Mouse (Mus musculus): Measurements from ENCODE around the gene Atp8a2. TPM values are rescaled to one million over a fixed set of nuclear protein-coding genes. Genes with fewer than 3 reads are reported as not detected.

The Atp8a2 gene
- total RNA-seq, 4 experiments from 2014 or later = 4.8 to 11.0 (median 9.3) TPM

GRCm38 (mm10) chr14:59793841-59794240 lies 403.1 kb downstream of the Atp8a2 start:
- no peak for DNase-seq (ENCODE audit: low spot score)

GRCm38 (mm10) chr14:59783348-59784341 lies 413.3 kb downstream of the Atp8a2 start:
- no peak for DNase-seq (ENCODE audit: low spot score)

- DNase-seq (ENCODE audit: low spot score) = no peak
Observed at GRCm38 (mm10) chr14:59780391-59780790, 416.6 kb downstream of the Atp8a2 start.

DNA sequence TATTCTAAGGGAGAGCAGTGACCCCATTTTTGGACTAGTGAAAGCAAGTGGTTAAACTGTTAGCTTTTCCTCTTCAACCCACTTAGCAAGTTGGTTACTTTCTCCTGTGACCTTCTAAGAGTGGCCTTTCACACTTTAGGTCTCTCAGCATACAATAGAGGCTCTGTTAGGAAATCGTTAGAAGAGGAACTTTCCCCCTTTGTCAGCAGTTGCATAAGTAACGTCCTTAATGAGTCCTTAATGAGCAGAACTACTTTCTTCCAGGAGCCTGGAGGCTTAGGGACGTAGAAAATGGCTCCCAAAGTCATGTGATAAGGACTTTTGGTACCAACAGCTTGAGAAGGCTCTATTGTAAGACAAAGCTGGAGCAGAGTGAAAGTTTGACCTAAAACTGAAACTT lies 434.8 kb downstream of the Atp8a2 start:
- DNase-seq (ENCODE audit: low spot score) = no peak

GRCm38 (mm10) chr14:59759900-59760493 lies 437.0 kb downstream of the Atp8a2 start:
- no peak for DNase-seq (ENCODE audit: low spot score)

- no peak for DNase-seq (ENCODE audit: low spot score)
Observed at GRCm38 (mm10) chr14:59759196-59759839, 437.7 kb downstream of the Atp8a2 start.

DNA sequence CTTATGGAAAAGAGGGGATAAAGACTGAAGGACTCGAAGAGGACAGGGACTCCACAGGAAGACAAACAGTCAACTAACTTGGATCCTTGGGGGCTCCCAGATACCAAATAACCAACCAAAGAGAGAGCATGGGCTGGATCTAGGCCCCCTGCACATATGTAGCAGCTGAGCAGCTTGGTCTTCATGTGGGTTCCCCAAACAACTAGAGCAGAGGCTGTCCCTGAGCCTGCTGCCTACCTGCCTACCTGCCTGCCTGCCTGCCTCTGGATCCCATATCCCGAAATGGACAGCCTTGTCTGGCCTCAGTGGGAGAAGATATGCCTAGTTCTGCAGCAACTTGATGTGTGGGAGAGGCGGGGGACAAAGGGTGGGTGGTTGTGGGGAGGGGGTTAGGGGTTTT lies 444.6 kb downstream of the Atp8a2 start:
- no peak for DNase-seq (ENCODE audit: low spot score)

DNA sequence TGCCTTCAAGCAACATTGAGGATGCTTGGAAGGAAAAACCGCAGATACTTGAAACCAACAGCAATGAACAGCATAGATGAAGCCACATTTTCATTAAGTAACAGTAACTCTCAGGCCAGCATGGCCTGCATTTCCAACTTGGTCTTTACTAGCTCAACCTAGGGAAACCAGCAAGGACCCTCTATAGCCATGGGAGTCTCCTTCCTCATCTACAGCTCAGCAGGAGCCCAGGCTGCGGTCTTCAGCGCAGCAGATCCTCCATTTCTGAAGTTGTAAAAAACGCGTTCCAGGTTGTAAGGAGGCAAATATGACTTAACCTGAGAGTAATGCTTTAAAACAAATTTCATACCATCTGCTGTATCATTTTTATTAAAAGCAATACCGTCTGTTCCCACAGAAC lies 447.0 kb downstream of the Atp8a2 start:
- DNase-seq (ENCODE audit: low spot score) = no peak

DNA sequence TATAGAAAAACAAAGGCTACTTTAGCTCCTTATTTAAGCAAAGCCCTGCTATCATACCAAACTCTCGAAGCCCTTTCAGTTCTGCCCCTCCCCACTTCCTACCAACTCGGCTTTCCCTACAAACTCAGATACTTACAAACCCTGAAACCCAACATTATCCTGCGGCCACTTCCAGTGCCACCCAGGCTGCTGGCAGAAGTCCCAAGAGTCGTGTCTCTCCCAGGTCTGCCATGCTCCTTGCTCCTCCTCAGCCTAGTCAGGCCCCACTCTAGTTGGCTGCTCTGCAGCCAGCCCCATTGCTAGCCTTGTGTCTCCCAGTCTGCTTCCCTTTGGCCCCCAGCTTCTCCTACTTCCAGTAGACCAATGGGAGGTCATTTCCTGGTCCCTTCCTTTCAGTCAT lies 451.3 kb downstream of the Atp8a2 start:
- no peak for DNase-seq (ENCODE audit: low spot score)

DNA sequence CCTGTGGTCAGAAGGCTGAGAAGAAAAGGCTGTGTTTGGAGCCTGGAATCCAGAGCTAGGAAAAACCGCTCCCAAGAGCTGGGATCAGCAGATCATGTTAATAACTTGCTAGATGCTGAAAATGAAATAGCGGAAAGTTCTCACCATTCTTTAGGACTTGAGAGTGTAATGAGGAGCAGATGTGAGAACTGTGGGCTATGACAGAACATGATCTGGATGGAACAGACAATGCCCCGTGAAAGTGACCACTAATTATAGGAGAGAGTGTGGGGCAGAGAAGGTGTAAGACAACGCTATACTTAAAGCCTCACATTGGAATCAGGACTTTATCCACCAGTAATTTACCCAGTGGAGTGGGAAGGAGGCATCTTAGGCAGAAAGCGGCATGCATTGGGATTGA lies 455.2 kb downstream of the Atp8a2 start:
- DNase-seq (ENCODE audit: low spot score) = no peak

GRCm38 (mm10) chr14:59739446-59739845 lies 457.5 kb downstream of the Atp8a2 start:
- DNase-seq (ENCODE audit: low spot score) = no peak

DNA sequence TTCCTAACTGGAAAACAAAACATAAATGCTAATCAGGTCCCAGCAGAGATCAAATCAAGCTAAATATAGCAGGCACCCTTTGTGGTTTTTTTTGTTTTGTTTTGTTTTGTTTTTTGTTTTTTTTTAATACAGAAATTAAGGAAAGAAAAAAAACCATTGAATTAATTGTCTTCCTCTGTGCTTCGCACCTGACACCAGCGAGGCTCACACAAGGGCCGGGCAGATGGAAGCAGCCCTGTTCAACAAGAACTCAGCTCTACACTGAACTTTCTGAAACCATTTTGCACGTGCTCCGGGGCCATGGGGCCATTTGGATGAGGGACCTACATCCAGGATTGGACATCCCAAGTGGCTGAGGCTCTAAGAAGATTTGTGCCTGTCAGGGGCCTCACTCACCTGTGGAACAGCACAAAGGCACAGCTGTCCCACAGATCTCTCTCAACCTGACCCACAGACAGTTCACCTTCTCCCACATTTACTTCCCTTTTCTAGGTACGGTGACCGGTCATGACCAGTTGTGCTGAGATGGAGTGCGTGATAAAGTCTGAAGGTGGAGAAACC lies 459.2 kb downstream of the Atp8a2 start:
- no peak for DNase-seq (ENCODE audit: low spot score)

GRCm38 (mm10) chr14:59736861-59737700 lies 459.9 kb downstream of the Atp8a2 start:
- no peak for DNase-seq (ENCODE audit: low spot score)

DNA sequence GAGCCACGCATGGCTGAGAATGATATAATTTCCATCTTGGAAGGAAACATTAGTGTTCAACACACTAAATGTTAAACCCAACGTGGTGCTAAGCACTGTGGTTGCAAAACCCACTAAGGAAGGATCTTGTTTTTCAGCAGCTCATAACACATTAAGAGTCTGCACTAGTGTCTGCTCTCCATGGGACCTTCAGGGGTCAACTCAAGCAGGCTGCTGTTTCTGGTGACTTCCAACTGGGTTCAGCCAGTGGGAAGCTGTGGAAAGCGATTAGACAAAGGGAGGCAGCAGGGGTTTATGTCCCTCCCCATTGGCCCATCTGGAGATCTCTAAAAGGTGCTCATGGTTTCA lies 467.0 kb downstream of the Atp8a2 start:
- no peak for DNase-seq (ENCODE audit: low spot score)

DNA sequence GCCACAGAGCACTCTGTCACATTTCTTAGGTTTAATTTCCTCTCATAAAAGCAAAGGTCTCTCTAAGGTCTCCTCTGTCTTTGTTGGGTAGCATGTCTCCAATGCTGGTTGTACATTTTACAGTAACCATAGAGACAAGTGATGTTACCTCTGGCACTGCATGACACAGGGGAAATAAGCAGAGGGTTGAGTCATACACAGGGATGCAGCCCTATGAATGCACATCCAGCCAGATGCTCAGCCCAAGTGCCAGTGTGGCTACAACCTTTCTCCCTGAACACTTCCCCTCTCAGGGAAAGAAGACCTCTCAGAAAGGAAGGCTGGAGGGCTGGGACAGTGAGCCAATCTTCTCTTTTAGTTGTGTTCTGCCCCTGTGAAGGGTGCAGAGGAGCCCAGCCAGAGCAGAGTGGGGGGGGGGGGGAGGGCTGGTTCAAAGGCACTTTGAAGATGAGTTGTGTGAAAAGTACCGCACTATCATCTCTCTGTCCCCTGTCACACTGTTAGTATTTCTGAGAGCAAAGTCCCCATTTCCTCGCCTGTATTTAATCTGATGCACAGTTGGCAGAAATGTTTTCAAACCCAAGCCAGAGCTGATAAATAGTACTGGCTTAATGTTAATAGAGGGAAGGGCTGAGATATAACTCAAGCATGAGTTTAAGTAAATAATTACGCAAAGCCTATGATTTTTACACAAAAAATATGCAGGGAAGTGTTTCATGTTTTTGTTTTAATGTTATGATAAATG lies 467.5 kb downstream of the Atp8a2 start:
- DNase-seq (ENCODE audit: low spot score) = no peak

DNA sequence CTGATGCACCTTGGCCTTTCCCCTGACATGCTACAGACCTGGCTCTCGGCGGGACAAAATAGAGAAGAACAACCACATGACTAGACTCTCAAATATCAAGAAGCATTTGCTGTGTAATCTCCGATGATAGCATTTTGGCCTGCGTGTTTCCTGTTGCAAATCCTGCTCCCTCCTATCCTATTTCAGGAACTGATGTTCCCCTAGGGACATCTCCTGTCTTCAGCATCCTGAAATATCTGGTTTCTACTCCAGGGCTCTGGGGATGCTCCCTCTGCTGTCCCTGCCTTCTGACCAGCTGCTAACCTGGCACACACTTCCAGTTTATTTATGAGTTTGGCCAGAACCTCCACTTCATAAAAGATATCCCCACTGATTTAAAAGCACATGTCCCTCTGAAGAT lies 470.0 kb downstream of the Atp8a2 start:
- DNase-seq (ENCODE audit: low spot score) = no peak

DNA sequence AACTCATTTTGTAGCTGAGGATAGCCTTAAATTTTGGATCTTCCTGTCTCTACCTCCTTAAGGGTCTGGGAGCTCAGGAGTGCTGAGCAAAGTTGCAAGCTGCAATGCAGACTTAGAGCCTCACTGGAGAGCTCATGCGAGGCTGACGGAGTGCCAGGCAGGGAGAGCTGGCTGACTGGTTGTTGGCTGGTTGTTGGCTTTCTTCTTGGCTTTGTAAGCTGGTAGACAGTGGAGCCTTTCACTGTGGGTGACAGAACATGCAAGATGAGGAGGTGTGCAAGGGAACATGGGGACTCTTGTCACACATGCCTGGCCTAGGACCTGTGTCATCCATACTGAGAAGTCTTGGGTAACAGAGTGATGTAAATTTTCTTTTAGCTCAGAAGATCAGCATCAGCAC lies 473.8 kb downstream of the Atp8a2 start:
- no peak for DNase-seq (ENCODE audit: low spot score)

- no peak for DNase-seq (ENCODE audit: low spot score)
Observed at GRCm38 (mm10) chr14:59721957-59722356, 475.0 kb downstream of the Atp8a2 start.

- no peak for DNase-seq (ENCODE audit: low spot score)
Observed at GRCm38 (mm10) chr14:59721356-59721755, 475.6 kb downstream of the Atp8a2 start.

GRCm38 (mm10) chr14:59720386-59720785 lies 476.6 kb downstream of the Atp8a2 start:
- no peak for DNase-seq (ENCODE audit: low spot score)

All from heart, adult 8-10 months (tissue).